Mouse (Mus musculus) megakaryocyte, embryonic 14.5 days (primary cell): ENCODE data around the gene Pnrc1. TPM values are rescaled to one million over a fixed set of nuclear protein-coding genes. Genes with fewer than 3 reads are reported as not detected.

ENCODE experiments used
- H3K27me3 ChIP-seq: replicated peaks from 2 replicates; pipeline ENCODE3; 2012; ENCODE audit warnings: inconsistent platforms
- H3K36me3 ChIP-seq: replicated peaks from 2 replicates; pipeline ENCODE3; 2012; ENCODE audit warnings: low read length, inconsistent platforms, mixed read lengths
- H3K4me1 ChIP-seq: 2 replicates; pipeline ENCODE4 v1.6.1; 2012; ENCODE audit warnings: inconsistent platforms
- H3K4me3 ChIP-seq: replicated peaks from 2 replicates; pipeline ENCODE3; 2012; ENCODE audit warnings: moderate library complexity, mild to moderate bottlenecking, inconsistent platforms
- H3K9me3 ChIP-seq: 2 replicates; pipeline ENCODE4 v1.6.1; 2012; ENCODE audit warnings: inconsistent platforms
- FLI1 ChIP-seq: IDR thresholded peaks from 2 replicates; pipeline ENCODE4 v1.6.1; 2012; ENCODE audit warnings: low read length, inconsistent platforms, mixed read lengths
- GATA1 ChIP-seq: IDR thresholded peaks from 3 replicates; pipeline ENCODE4 v1.6.1; 2012; ENCODE audit warnings: mixed read lengths, low read length, inconsistent platforms, borderline replicate concordance
- polyA plus RNA-seq: library from polyadenylated mRNA; stranded (reverse); fragments of >175 nt; gene quantifications from 2 replicates; pipeline ENCODE4 v1.2.3, GENCODE M21; 2012; ENCODE audit warnings: low replicate concordance; ENCODE audit not compliant: insufficient read depth

Gene Pnrc1
- polyA plus RNA-seq, 1 experiment: 156 TPM

- TF ChIP-seq FLI1 (no peak), GATA1 (no peak)
- peak within 1 kb of the TSS; percentile 83 for H3K4me3 ChIP-seq
- peaks cover 18% of the 10 kb centered on the region for H3K9me3 ChIP-seq
- H3K27me3 ChIP-seq: peaks cover 36% of the 10 kb centered on the region
- H3K36me3 ChIP-seq: no peaks in the 10 kb centered on the region
- peaks cover 10% of the 10 kb centered on the region for H3K4me1 ChIP-seq
These were observed 80.8 kb downstream of the Pnrc1 start, which contains the start of gene Srsf12 for GRCm38 (mm10) chr4:33208881-33209841. Gene Srsf12, plus strand, starts transcription at chr4:33208991.

GRCm38 (mm10) chr4:33207551-33207950, 82.4 kb downstream of the Pnrc1 start:
- TF ChIP-seq FLI1 (no peak), GATA1 (no peak)

GRCm38 (mm10) chr4:33204682-33205081, 85.3 kb downstream of the Pnrc1 start:
- Histone ChIP-seq H3K4me1 (peaks cover 9% of the 10 kb centered on the region), H3K9me3 (peaks cover 7% of the 10 kb centered on the region; the same call in 1 of the 2 replicates), H3K27me3 (peaks cover 32% of the 10 kb centered on the region), H3K36me3 (no peaks in the 10 kb centered on the region), H3K4me3 (no peak overlapping the region)
- TF ChIP-seq FLI1: no peak

More at GRCm38 (mm10) chr4:33207551-33207950, 82.4 kb downstream of the Pnrc1 start:
- peaks cover 36% of the 10 kb centered on the region for H3K27me3 ChIP-seq
- H3K4me1 ChIP-seq: peaks cover 10% of the 10 kb centered on the region
- no peak overlapping the region for H3K4me3 ChIP-seq
- H3K36me3 ChIP-seq: no peaks in the 10 kb centered on the region
- H3K9me3 ChIP-seq: peaks cover 14% of the 10 kb centered on the region

- TF ChIP-seq GATA1 (no peak), FLI1 (no peak)
- peaks cover 19% of the 10 kb centered on the region for H3K9me3 ChIP-seq
- peaks cover 7% of the 10 kb centered on the region for H3K27me3 ChIP-seq
- no peaks in the 10 kb centered on the region for H3K36me3 ChIP-seq
- H3K4me3 ChIP-seq: no peak overlapping the region
- no peaks in the 10 kb centered on the region for H3K4me1 ChIP-seq
These were observed 91.8 kb downstream of the Pnrc1 start for GRCm38 (mm10) chr4:33198117-33198516.

Other genes with a start within 250 kb of the Pnrc1 start
- gene Gabrr2, start 227.2 kb downstream of the Pnrc1 start, polyA plus RNA-seq: 0.67 TPM in 1 of 2 replicates, not detected in the other
- not detected in 2 replicates for gene Gabrr1, start 157.6 kb downstream of the Pnrc1 start, polyA plus RNA-seq
- not detected in 2 replicates for gene Pm20d2, start 100.4 kb downstream of the Pnrc1 start, polyA plus RNA-seq
- gene Srsf12, start 81.2 kb downstream of the Pnrc1 start, polyA plus RNA-seq: not detected in 2 replicates
- gene Rngtt, start 20.1 kb upstream of the Pnrc1 start, polyA plus RNA-seq: 0.80 and 6.3 TPM in 2 replicates